Mouse (Mus musculus) midbrain, embryonic 15.5 days (tissue): ENCODE measurements around the gene Cacna1a. TPM values are rescaled to one million over a fixed set of nuclear protein-coding genes. Genes with fewer than 3 reads are reported as not detected.

Source experiments
- ATAC-seq: fragments of 200-750 bp; cut with Nextera tagmentation; replicated peaks from 2 replicates; pipeline ENCODE4 v1.8.0; 2017; ENCODE audit warnings: moderate TSS enrichment
- H3K27ac ChIP-seq: fragments of 300-500 bp; sonication (generic); 2 replicates; pipeline ENCODE4 v1.5.1; 2015; ENCODE audit warnings: mild to moderate bottlenecking, inconsistent platforms
- H3K27me3 ChIP-seq: fragments of 300-500 bp; sonication (generic); replicated peaks from 2 replicates; pipeline ENCODE4 v1.6.1; 2015; ENCODE audit warnings: inconsistent platforms
- H3K36me3 ChIP-seq: fragments of 300-500 bp; sonication (generic); replicated peaks from 2 replicates; pipeline ENCODE4 v1.6.1; 2015; ENCODE audit warnings: inconsistent platforms
- H3K4me1 ChIP-seq: fragments of 300-500 bp; sonication (generic); 2 replicates; pipeline ENCODE4 v1.6.1; 2015; ENCODE audit warnings: inconsistent platforms
- H3K4me2 ChIP-seq: fragments of 300-500 bp; sonication (generic); 2 replicates; pipeline ENCODE4 v1.6.1; 2015; ENCODE audit warnings: inconsistent platforms, mild to moderate bottlenecking, moderate library complexity
- H3K4me3 ChIP-seq: fragments of 300-500 bp; sonication (generic); 2 replicates; pipeline ENCODE4 v1.5.1; 2015; ENCODE audit warnings: mild to moderate bottlenecking, inconsistent platforms
- H3K9ac ChIP-seq: fragments of 300-500 bp; sonication (generic); 2 replicates; pipeline ENCODE4 v1.6.1; 2015; ENCODE audit warnings: mild to moderate bottlenecking, inconsistent platforms
- H3K9me3 ChIP-seq: fragments of 300-500 bp; sonication (generic); 2 replicates; pipeline ENCODE4 v1.6.1; 2016; ENCODE audit warnings: inconsistent platforms
- WGBS: fragments of 180-500 bp; shearing (Covaris S2); methylation state at CpG from one replicate; pipeline ENCODE4 v1.1.7; 2015; ENCODE audit warnings: mixed read lengths; 5-methylcytosine and 5-hydroxymethylcytosine counted together
- polyA plus RNA-seq: library from polyadenylated mRNA; unstranded; fragments of >200 nt; fragmentation: Nextera tagmentation; extraction: Ambion mirVana; gene quantifications from 2 replicates; pipeline ENCODE4 v1.2.1, GENCODE M21; 2015

The Cacna1a gene
- polyA plus RNA-seq, 1 experiment from 2014 or later: 24.8 TPM

DNA sequence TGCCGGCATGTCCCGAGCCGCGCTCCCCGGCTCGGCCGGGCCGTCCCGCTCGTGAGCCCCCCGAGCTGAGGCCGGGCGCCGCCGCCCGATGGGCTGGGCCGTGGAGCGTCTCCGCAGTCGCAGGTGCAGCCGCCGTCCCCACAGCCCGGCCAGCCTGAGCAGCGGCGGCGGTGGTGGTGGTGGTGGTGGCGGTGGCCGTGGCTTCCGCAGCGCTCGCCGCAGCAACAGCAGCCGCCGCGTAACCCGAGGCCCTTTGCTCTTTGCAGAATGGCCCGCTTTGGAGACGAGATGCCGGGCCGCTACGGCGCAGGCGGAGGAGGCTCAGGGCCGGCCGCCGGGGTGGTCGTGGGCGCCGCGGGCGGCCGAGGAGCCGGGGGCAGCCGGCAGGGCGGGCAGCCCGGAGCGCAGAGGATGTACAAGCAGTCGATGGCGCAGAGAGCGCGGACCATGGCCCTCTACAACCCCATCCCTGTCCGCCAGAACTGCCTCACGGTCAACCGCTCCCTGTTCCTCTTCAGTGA, 27.2 kb downstream of the Cacna1a start:
- Histone ChIP-seq H3K27ac (peak overlapping the region; percentile 93), H3K4me3 (peak overlapping the region; percentile 73), H3K4me2 (peak overlapping the region; percentile 89), H3K36me3 (peaks cover 3% of the 10 kb centered on the region; the same call in 1 of the 2 replicates), H3K9ac (peak overlapping the region; percentile 94), H3K4me1 (peaks cover 32% of the 10 kb centered on the region), H3K9me3 (no peaks in the 10 kb centered on the region), H3K27me3 (no peaks in the 10 kb centered on the region)
- ATAC-seq: peak; percentile 57
- 1% methylated on average over 40 of the region's 64 CpGs for WGBS

- Histone ChIP-seq H3K4me3 (peak overlapping the region; percentile 73), H3K27ac (peak overlapping the region; percentile 93), H3K27me3 (no peaks in the 10 kb centered on the region), H3K4me2 (peak overlapping the region; percentile 89), H3K9me3 (no peaks in the 10 kb centered on the region), H3K4me1 (peaks cover 32% of the 10 kb centered on the region), H3K9ac (peak overlapping the region; percentile 94), H3K36me3 (peaks cover 4% of the 10 kb centered on the region; the same call in 1 of the 2 replicates)
- 11% methylated on average over 14 of the region's 14 CpGs for WGBS
- peak; percentile 37 for ATAC-seq
Measured at GRCm38 (mm10) chr8:84416041-84416440, 27.8 kb downstream of the Cacna1a start.

- ATAC-seq: no peak
- Histone ChIP-seq H3K4me1 (peaks cover 32% of the 10 kb centered on the region), H3K36me3 (peaks cover 4% of the 10 kb centered on the region; the same call in 1 of the 2 replicates), H3K4me3 (peak overlapping the region; percentile 73), H3K9me3 (no peaks in the 10 kb centered on the region), H3K9ac (peak overlapping the region; percentile 94), H3K27ac (0 out of 2 replicates have a peak overlapping the region, but pooled peaks have one; percentile 5), H3K27me3 (no peaks in the 10 kb centered on the region), H3K4me2 (peak overlapping the region; percentile 89)
- 79% methylated on average over 6 of the region's 6 CpGs for WGBS
Measured at GRCm38 (mm10) chr8:84416915-84417314, 28.7 kb downstream of the Cacna1a start.

DNA sequence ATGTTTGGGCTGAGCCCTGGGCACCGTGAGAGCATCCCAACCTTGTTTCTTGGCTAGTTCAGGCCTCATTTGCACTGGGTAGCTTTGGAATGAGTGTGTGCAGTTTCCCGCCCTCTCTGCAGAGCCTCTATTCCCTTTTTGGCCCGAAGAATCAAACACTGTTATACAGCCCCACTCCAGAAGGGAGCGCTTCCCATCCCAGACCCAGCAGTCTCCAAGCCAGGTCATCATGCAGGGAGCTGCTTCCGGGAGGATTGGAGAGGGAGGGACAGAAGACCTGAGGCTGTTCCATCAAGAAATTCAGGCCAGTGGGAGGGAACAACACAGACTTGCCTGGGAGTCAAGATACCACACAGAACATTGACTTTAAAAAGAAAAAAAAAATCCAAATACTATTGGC, 29.6 kb downstream of the Cacna1a start:
- H3K27ac ChIP-seq: no peak overlapping the region
- H3K4me1 ChIP-seq: peaks cover 32% of the 10 kb centered on the region
- peaks cover 4% of the 10 kb centered on the region; the same call in 1 of the 2 replicates for H3K36me3 ChIP-seq
- peak overlapping the region; percentile 73; the same call in 1 of the 2 replicates for H3K4me3 ChIP-seq
- no peak overlapping the region; the same call in 1 of the 2 replicates for H3K9ac ChIP-seq
- H3K27me3 ChIP-seq: no peaks in the 10 kb centered on the region
- peak overlapping the region; percentile 89 for H3K4me2 ChIP-seq
- 57% methylated on average over 5 of the region's 5 CpGs for WGBS
- ATAC-seq: no peak
- H3K9me3 ChIP-seq: no peaks in the 10 kb centered on the region

DNA sequence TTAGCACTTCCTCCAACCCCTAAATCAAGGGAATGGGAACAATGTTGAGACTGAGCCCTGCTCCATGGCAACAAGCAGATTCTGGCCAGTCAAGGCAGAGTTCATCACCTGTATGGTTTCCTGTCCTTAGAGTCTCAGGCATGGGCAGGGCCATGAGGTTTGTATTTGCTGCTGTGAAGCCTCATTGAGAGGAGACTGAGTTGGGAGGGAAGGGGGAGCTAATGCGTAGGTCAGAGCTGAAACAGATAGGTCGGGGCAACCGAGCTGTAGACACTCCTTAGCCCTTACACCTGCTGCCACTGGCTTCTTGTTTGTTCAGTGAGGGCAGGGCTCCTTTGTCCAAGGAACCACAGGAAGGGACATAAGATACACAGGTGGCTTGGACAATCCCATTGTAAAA, 36.2 kb downstream of the Cacna1a start:
- Histone ChIP-seq H3K9me3 (no peaks in the 10 kb centered on the region), H3K27me3 (no peaks in the 10 kb centered on the region), H3K36me3 (peaks cover 4% of the 10 kb centered on the region; the same call in 1 of the 2 replicates), H3K9ac (no peak overlapping the region), H3K4me3 (no peak overlapping the region), H3K27ac (no peak overlapping the region), H3K4me1 (no peaks in the 10 kb centered on the region), H3K4me2 (no peak overlapping the region)
- 90% methylated on average over 3 of the region's 3 CpGs for WGBS
- no peak for ATAC-seq

DNA sequence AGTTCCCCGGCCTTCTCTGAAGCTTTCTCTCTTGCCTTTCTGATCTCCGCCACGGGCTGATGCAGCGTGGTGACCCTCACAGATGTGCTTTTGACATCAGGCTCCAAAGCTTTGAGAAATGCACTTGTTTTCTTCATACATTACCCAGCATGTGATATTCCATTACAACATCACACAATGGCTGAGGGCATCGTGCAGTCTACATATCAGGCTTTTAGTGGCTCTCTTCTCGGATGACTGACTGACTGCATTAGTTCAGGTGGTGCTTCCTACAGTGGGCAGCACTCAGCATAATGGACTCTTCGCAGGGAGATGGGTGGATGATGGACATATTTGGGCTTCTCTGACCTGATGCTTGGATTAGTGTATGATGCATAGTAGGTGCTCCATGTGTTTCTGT, 37.8 kb downstream of the Cacna1a start:
- H3K9me3 ChIP-seq: no peaks in the 10 kb centered on the region
- no peak for ATAC-seq
- H3K9ac ChIP-seq: no peak overlapping the region
- no peaks in the 10 kb centered on the region for H3K27me3 ChIP-seq
- no peaks in the 10 kb centered on the region for H3K36me3 ChIP-seq
- H3K27ac ChIP-seq: no peak overlapping the region
- 83% methylated on average over 7 of the region's 7 CpGs for WGBS
- no peak overlapping the region for H3K4me3 ChIP-seq
- no peak overlapping the region for H3K4me2 ChIP-seq
- no peaks in the 10 kb centered on the region for H3K4me1 ChIP-seq

DNA sequence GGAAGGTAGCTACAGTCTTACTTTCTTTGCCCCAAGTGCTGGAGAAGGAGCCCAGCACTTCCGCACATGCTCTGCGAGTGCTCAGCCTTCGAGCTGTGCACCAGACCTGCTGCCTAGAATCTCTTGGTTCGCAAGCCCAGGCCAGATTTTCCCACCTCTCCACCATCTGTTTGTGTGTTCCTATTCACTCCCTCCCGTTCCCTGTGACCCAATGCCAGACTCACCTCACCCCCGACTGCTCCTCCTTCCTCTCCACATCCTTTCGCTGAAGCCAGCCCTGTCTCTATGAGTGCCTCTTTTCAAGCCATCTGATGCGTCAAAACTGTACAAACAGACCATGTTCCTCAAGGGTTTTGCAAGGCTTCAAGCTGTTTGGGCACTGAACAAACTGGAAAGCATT, 38.3 kb downstream of the Cacna1a start:
- Histone ChIP-seq H3K9ac (no peak overlapping the region), H3K9me3 (no peaks in the 10 kb centered on the region), H3K27ac (no peak overlapping the region), H3K4me3 (no peak overlapping the region), H3K27me3 (no peaks in the 10 kb centered on the region), H3K4me1 (no peaks in the 10 kb centered on the region), H3K36me3 (no peaks in the 10 kb centered on the region), H3K4me2 (no peak overlapping the region)
- 89% methylated on average over 8 of the region's 8 CpGs for WGBS
- no peak for ATAC-seq

- Histone ChIP-seq H3K4me3 (no peak overlapping the region), H3K4me1 (no peaks in the 10 kb centered on the region), H3K4me2 (no peak overlapping the region), H3K36me3 (no peaks in the 10 kb centered on the region), H3K9me3 (no peaks in the 10 kb centered on the region), H3K27me3 (no peaks in the 10 kb centered on the region), H3K9ac (no peak overlapping the region), H3K27ac (no peak overlapping the region)
- ATAC-seq: no peak
- WGBS: 80% methylated on average over 5 of the region's 5 CpGs
Measured at GRCm38 (mm10) chr8:84428034-84428433, 39.8 kb downstream of the Cacna1a start.

GRCm38 (mm10) chr8:84429014-84429413, 40.8 kb downstream of the Cacna1a start:
- Histone ChIP-seq H3K9ac (no peak overlapping the region), H3K4me3 (no peak overlapping the region), H3K4me1 (no peaks in the 10 kb centered on the region), H3K9me3 (no peaks in the 10 kb centered on the region), H3K4me2 (no peak overlapping the region), H3K27ac (no peak overlapping the region), H3K36me3 (no peaks in the 10 kb centered on the region), H3K27me3 (no peaks in the 10 kb centered on the region)
- WGBS: 28% methylated on average over 4 of the region's 4 CpGs
- no peak for ATAC-seq

GRCm38 (mm10) chr8:84429492-84429891, 41.3 kb downstream of the Cacna1a start:
- H3K36me3 ChIP-seq: no peaks in the 10 kb centered on the region
- H3K27ac ChIP-seq: no peak overlapping the region
- no peak overlapping the region for H3K4me2 ChIP-seq
- no peaks in the 10 kb centered on the region for H3K4me1 ChIP-seq
- H3K27me3 ChIP-seq: no peaks in the 10 kb centered on the region
- no peak overlapping the region for H3K4me3 ChIP-seq
- no peaks in the 10 kb centered on the region for H3K9me3 ChIP-seq
- ATAC-seq: no peak
- 27% methylated on average over 5 of the region's 5 CpGs for WGBS
- no peak overlapping the region for H3K9ac ChIP-seq

DNA sequence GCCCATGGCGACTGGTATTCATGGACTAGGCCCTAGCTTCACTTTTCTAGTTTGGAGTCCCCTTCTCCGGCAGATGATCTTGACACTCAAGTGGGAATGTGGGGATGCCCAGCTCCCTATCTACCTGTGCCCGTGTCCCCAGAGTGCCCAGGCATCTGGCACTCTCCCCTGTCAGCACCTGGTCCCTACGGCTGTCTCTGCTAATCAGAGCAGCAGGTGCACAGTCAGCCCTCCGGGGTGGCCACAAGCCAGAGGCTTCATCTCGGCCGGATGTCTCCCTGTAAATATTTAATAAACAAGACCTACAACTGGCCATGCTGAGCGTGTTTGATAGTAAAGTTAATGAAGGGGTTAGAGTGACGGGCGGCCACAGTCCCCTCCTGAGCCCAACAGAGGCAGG, 47.1 kb downstream of the Cacna1a start:
- no peak for ATAC-seq
- no peaks in the 10 kb centered on the region for H3K27me3 ChIP-seq
- no peaks in the 10 kb centered on the region; the same call in 1 of the 2 replicates for H3K4me1 ChIP-seq
- H3K4me3 ChIP-seq: no peak overlapping the region
- H3K36me3 ChIP-seq: no peaks in the 10 kb centered on the region
- WGBS: 64% methylated on average over 10 of the region's 10 CpGs
- H3K27ac ChIP-seq: no peak overlapping the region
- H3K4me2 ChIP-seq: no peak overlapping the region
- no peaks in the 10 kb centered on the region for H3K9me3 ChIP-seq
- no peak overlapping the region for H3K9ac ChIP-seq

GRCm38 (mm10) chr8:84439813-84440212, 51.6 kb downstream of the Cacna1a start:
- WGBS: 90% methylated on average over 7 of the region's 7 CpGs
- no peak for ATAC-seq
- Histone ChIP-seq H3K4me1 (no peaks in the 10 kb centered on the region; the same call in 1 of the 2 replicates), H3K27me3 (no peaks in the 10 kb centered on the region), H3K27ac (no peak overlapping the region), H3K9me3 (no peaks in the 10 kb centered on the region), H3K4me3 (no peak overlapping the region), H3K9ac (no peak overlapping the region), H3K4me2 (no peak overlapping the region), H3K36me3 (0 out of 2 replicates have a peak, but pooled peaks cover 4% of the 10 kb centered on the region)

DNA sequence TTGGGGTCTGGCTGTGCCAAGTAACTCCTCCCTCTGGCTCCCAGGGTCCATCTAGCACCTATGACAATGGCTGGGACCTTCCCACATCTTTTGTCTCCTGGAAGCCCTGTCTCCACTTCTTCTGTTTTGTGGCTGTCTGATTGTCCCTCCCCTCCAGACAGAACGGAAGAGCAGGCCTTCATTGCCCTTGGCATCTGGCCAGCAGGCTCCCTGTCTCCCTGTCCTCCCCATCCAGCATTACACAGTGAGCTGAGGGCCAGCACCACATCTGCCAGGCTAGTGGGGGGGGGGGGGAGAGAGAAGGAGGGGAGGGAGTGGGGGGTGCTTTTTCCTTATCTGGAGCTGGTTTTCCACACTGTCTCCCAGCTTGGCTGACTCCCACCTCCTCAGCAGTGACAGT, 53.8 kb downstream of the Cacna1a start:
- Histone ChIP-seq H3K4me3 (no peak overlapping the region), H3K36me3 (peaks cover 4% of the 10 kb centered on the region; the same call in 1 of the 2 replicates), H3K9ac (no peak overlapping the region), H3K27ac (no peak overlapping the region), H3K4me2 (no peak overlapping the region), H3K27me3 (no peaks in the 10 kb centered on the region), H3K4me1 (no peaks in the 10 kb centered on the region), H3K9me3 (no peaks in the 10 kb centered on the region)
- WGBS: 7% methylated on average over 1 of the region's 1 CpGs
- no peak for ATAC-seq
